Mouse (Mus musculus): ENCODE results near the gene F3. TPM values are rescaled to one million over a fixed set of nuclear protein-coding genes. Genes with fewer than 3 reads are reported as not detected.

Gene F3
- total and polyA plus RNA-seq, 3 experiments: 0.46 to 0.73 (median 0.55) TPM

- dilution Hi-C loops (cut with MboI; ENCODE audit: extremely low pct_ligation_motif_present, extremely low pct_unique_long_range_greater_than_20kb, low sequenced_read_pairs) (no loop called here), in situ Hi-C loops (cut with MboI; ENCODE audit: low pct_ligation_motif_present, low pct_unique_long_range_greater_than_20kb, low sequenced_read_pairs) (no loop called here)
- Histone ChIP-seq H3K9ac (ENCODE audit: insufficient read depth, low read depth) (no peak overlapping the region), H3K36me3 (replicated peaks in 1 of 2; ENCODE audit: control insufficient read depth in 1 of 2, insufficient read depth in 1 of 2, low read length in 1 of 2) (no peaks in the 10 kb centered on the region), H3K27me3 (replicated peaks) (no peaks in the 10 kb centered on the region), H3K9me3 (replicated peaks; ENCODE audit: low read length) (no peaks in the 10 kb centered on the region), H3K27ac (ENCODE audit: insufficient read depth, low read depth) (no peak overlapping the region), H3K79me2 (replicated peaks; ENCODE audit: control insufficient read depth, extremely low read depth, insufficient read depth, poor library complexity, severe bottlenecking) (no peaks in the 10 kb centered on the region), H3K4me1 (ENCODE audit: control insufficient read depth in 1 of 2, insufficient read depth in 2 of 2) (no peaks in the 10 kb centered on the region), H3K4me2 (ENCODE audit: insufficient read depth, low read depth, poor library complexity, severe bottlenecking) (no peak overlapping the region), H3K4me3 (replicated peaks in 1 of 3; ENCODE audit: low read depth in 2 of 3, low read length in 2 of 3, poor library complexity in 1 of 3) (no peak overlapping the region)
- no peak for DNase-seq (ENCODE audit: extremely low read depth)
- no peak for TF ChIP-seq CTCF (conservative IDR thresholded peaks at IDR 0.05 in 1 of 2, IDR thresholded peaks at IDR 0.05 in 1 of 2; ENCODE audit: low read depth in 2 of 2, low read length in 2 of 2)
- TF ChIP-seq NELFE (IDR thresholded peaks at IDR 0.05; ENCODE audit: low read depth, low read length): no peak
- no peak for TF ChIP-seq ETS1 (conservative IDR thresholded peaks at IDR 0.05; ENCODE audit: low read depth, low read length)
- TF ChIP-seq MXI1 (IDR thresholded peaks at IDR 0.05; ENCODE audit: low read depth, low read length): no peak
- TF ChIP-seq JUND (conservative IDR thresholded peaks at IDR 0.05; ENCODE audit: low read depth, low read length): no peak
- TF ChIP-seq E2F4 (IDR thresholded peaks at IDR 0.05; ENCODE audit: insufficient replicate concordance, low read depth, low read length): no peak
- TF ChIP-seq USF1 (IDR thresholded peaks at IDR 0.05; ENCODE audit: low read depth, low read length): no peak
- no peak for TF ChIP-seq JUN (IDR thresholded peaks at IDR 0.05; ENCODE audit: insufficient read depth, low read depth, low read length)
- no peak for TF ChIP-seq MAZ (IDR thresholded peaks at IDR 0.05; ENCODE audit: low read depth, low read length)
- no peak for TF ChIP-seq IRF4 (IDR thresholded peaks at IDR 0.05; ENCODE audit: low read depth, low read length)
- TF ChIP-seq USF2 (conservative IDR thresholded peaks at IDR 0.05; ENCODE audit: low read depth, low read length): no peak
- no peak for TF ChIP-seq PAX5 (IDR thresholded peaks at IDR 0.05; ENCODE audit: low read length)
These were observed 43.1 kb upstream of the F3 start for GRCm38 (mm10) chr3:121680187-121680586.

- dilution Hi-C loops (cut with MboI; ENCODE audit: extremely low pct_ligation_motif_present, extremely low pct_unique_long_range_greater_than_20kb, low sequenced_read_pairs): no loop called here
These were observed 40.6 kb upstream of the F3 start for GRCm38 (mm10) chr3:121682439-121683411.

More at GRCm38 (mm10) chr3:121682439-121683411, 40.6 kb upstream of the F3 start:
- Histone ChIP-seq H3K79me2 (replicated peaks; ENCODE audit: control insufficient read depth, extremely low read depth, insufficient read depth, poor library complexity, severe bottlenecking) (no peaks in the 10 kb centered on the region), H3K9me3 (replicated peaks; ENCODE audit: low read length) (no peaks in the 10 kb centered on the region), H3K27ac (ENCODE audit: insufficient read depth, low read depth) (no peak overlapping the region), H3K4me3 (replicated peaks in 1 of 3; ENCODE audit: low read depth in 2 of 3, low read length in 2 of 3, poor library complexity in 1 of 3) (no peak overlapping the region), H3K9ac (ENCODE audit: insufficient read depth, low read depth) (no peak overlapping the region), H3K27me3 (replicated peaks) (no peaks in the 10 kb centered on the region), H3K36me3 (replicated peaks in 1 of 2; ENCODE audit: control insufficient read depth in 1 of 2, insufficient read depth in 1 of 2, low read length in 1 of 2) (no peaks in the 10 kb centered on the region), H3K4me2 (ENCODE audit: insufficient read depth, low read depth, poor library complexity, severe bottlenecking) (peak overlapping the region; percentile 42; the same call in 1 of the 2 replicates), H3K4me1 (ENCODE audit: control insufficient read depth in 1 of 2, insufficient read depth in 2 of 2) (no peaks in the 10 kb centered on the region)
- DNase-seq (ENCODE audit: extremely low read depth): no peak
- peak; percentile 78 for TF ChIP-seq USF2 (conservative IDR thresholded peaks at IDR 0.05; ENCODE audit: low read depth, low read length)
- TF ChIP-seq BHLHE40 (IDR thresholded peaks at IDR 0.05; ENCODE audit: low read depth, low read length): 0 out of 2 replicates have a peak, but pooled peaks have one; percentile 21
- TF ChIP-seq MXI1 (IDR thresholded peaks at IDR 0.05; ENCODE audit: low read depth, low read length): no peak
- no peak for TF ChIP-seq ZNF384 (IDR thresholded peaks at IDR 0.05; ENCODE audit: low read depth, low read length)
- TF ChIP-seq PAX5 (IDR thresholded peaks at IDR 0.05; ENCODE audit: low read length): no peak
- no peak for TF ChIP-seq NELFE (IDR thresholded peaks at IDR 0.05; ENCODE audit: low read depth, low read length)
- peak; percentile 86 for TF ChIP-seq USF1 (IDR thresholded peaks at IDR 0.05; ENCODE audit: low read depth, low read length)
- peak; percentile 67; the same call in 1 of the 2 replicates for TF ChIP-seq MAX (IDR thresholded peaks at IDR 0.05; ENCODE audit: low read length)
- in situ Hi-C loops (cut with MboI; ENCODE audit: low pct_ligation_motif_present, low pct_unique_long_range_greater_than_20kb, low sequenced_read_pairs): no loop called here
